Mouse (Mus musculus) kidney, embryonic 16.5 days (tissue): ENCODE results near the gene Usp15. TPM values are rescaled to one million over a fixed set of nuclear protein-coding genes. Genes with fewer than 3 reads are reported as not detected.

Experiments
- ATAC-seq: fragments of 200-750 bp; cut with Nextera tagmentation; 2 replicates; pipeline ENCODE4 v1.8.0; 2017; ENCODE audit warnings: moderate TSS enrichment; ENCODE audit not compliant: low FRiP score, low TSS enrichment
- H3K27ac ChIP-seq: fragments of 300-500 bp; sonication (generic); 2 replicates; pipeline ENCODE4 v1.5.1; 2014; ENCODE audit warnings: low read length
- H3K27me3 ChIP-seq: fragments of 300-500 bp; sonication (generic); 2 replicates; pipeline ENCODE4 v1.6.1; 2014; ENCODE audit warnings: low read length, control low read depth, mixed read lengths; ENCODE audit not compliant: insufficient read depth
- H3K36me3 ChIP-seq: fragments of 300-500 bp; sonication (generic); 2 replicates; pipeline ENCODE4 v1.6.1; 2014; ENCODE audit warnings: low read length, control low read depth, mixed read lengths; ENCODE audit not compliant: insufficient read depth
- H3K4me1 ChIP-seq: fragments of 300-500 bp; sonication (generic); 2 replicates; pipeline ENCODE4 v1.6.1; 2014; ENCODE audit warnings: low read length, control low read depth, mixed read lengths; ENCODE audit not compliant: insufficient read depth
- H3K4me2 ChIP-seq: fragments of 300-500 bp; sonication (generic); replicated peaks from 2 replicates; pipeline ENCODE4 v1.6.1; 2014; ENCODE audit warnings: low read depth, low read length
- H3K4me3 ChIP-seq: fragments of 300-500 bp; sonication (generic); 2 replicates; pipeline ENCODE4 v1.5.1; 2014; ENCODE audit warnings: mild to moderate bottlenecking, low read length
- H3K9ac ChIP-seq: fragments of 300-500 bp; sonication (generic); replicated peaks from 2 replicates; pipeline ENCODE4 v1.6.1; 2014; ENCODE audit warnings: low read length
- H3K9me3 ChIP-seq: fragments of 300-500 bp; sonication (generic); 2 replicates; pipeline ENCODE4 v1.6.1; 2016; ENCODE audit warnings: low read length, control low read depth
- WGBS: fragments of 180-500 bp; shearing (Covaris S2); extraction: QIAGEN DNeasy Blood & Tissue Kit; methylation state at CpG from one replicate; pipeline ENCODE4 v1.1.7; 2014; 5-methylcytosine and 5-hydroxymethylcytosine counted together
- polyA plus RNA-seq: library from polyadenylated mRNA; unstranded; fragments of >200 nt; fragmentation: Nextera tagmentation; extraction: Ambion mirVana; gene quantifications from 2 replicates; pipeline ENCODE4 v1.2.1, GENCODE M21; 2015

Usp15 gene
- polyA plus RNA-seq, 1 experiment from 2014 or later = 72.4 TPM

GRCm38 (mm10) chr10:123183243-123183642, 13.6 kb downstream of the Usp15 start:
- Histone ChIP-seq H3K9ac (no peak overlapping the region), H3K4me2 (no peak overlapping the region), H3K9me3 (no peaks in the 10 kb centered on the region), H3K27me3 (no peaks in the 10 kb centered on the region), H3K36me3 (peaks cover 4% of the 10 kb centered on the region), H3K4me3 (no peak overlapping the region), H3K27ac (no peak overlapping the region), H3K4me1 (peaks cover 11% of the 10 kb centered on the region; the same call in 1 of the 2 replicates)
- 58% methylated on average over 7 of the region's 7 CpGs for WGBS
- ATAC-seq = no peak

- Histone ChIP-seq H3K4me2 (no peak overlapping the region), H3K4me3 (no peak overlapping the region), H3K4me1 (peaks cover 11% of the 10 kb centered on the region; the same call in 1 of the 2 replicates), H3K9ac (no peak overlapping the region), H3K9me3 (no peaks in the 10 kb centered on the region), H3K27me3 (no peaks in the 10 kb centered on the region), H3K36me3 (peaks cover 7% of the 10 kb centered on the region), H3K27ac (no peak overlapping the region)
- WGBS = 89% methylated on average over 3 of the region's 3 CpGs
- ATAC-seq = no peak
These were observed 14.4 kb downstream of the Usp15 start for GRCm38 (mm10) chr10:123182391-123182790.

GRCm38 (mm10) chr10:123175771-123176170, 21.0 kb downstream of the Usp15 start:
- peak; percentile 46; the same call in 1 of the 2 replicates for ATAC-seq
- 64% methylated on average over 4 of the region's 4 CpGs for WGBS

GRCm38 (mm10) chr10:123170898-123171297, 25.9 kb downstream of the Usp15 start:
- WGBS = 86% methylated on average over 6 of the region's 6 CpGs
- H3K4me2 ChIP-seq = no peak overlapping the region
- H3K27me3 ChIP-seq = no peaks in the 10 kb centered on the region
- H3K9me3 ChIP-seq = no peaks in the 10 kb centered on the region
- no peak overlapping the region for H3K9ac ChIP-seq
- H3K27ac ChIP-seq = no peak overlapping the region
- H3K36me3 ChIP-seq = peaks cover 23% of the 10 kb centered on the region
- ATAC-seq = no peak
- H3K4me3 ChIP-seq = no peak overlapping the region
- no peaks in the 10 kb centered on the region for H3K4me1 ChIP-seq

More at GRCm38 (mm10) chr10:123175771-123176170, 21.0 kb downstream of the Usp15 start:
- Histone ChIP-seq H3K4me3 (no peak overlapping the region), H3K9me3 (no peaks in the 10 kb centered on the region), H3K27me3 (no peaks in the 10 kb centered on the region), H3K27ac (no peak overlapping the region), H3K36me3 (peaks cover 16% of the 10 kb centered on the region), H3K9ac (no peak overlapping the region), H3K4me2 (no peak overlapping the region), H3K4me1 (no peaks in the 10 kb centered on the region)

DNA sequence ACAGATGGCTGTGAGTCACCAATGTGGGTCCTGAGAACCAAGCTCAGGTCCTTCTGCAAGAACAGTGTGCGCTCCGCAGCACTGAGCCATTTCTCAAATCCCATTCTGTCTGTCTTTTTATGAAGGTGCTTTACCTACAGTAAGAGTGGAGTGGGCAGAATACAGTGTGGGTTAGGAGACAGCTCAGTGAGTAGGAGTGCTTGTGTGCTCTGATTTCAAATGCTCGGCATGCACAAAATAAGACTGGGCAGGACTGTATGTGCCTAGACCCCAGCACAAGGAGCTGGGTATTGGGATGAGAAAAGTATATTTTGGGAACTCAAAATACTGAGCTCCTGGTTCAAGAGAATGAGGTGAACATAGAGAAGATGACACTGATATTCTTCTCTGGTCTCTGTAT, 31.3 kb downstream of the Usp15 start:
- 96% methylated on average over 3 of the region's 3 CpGs for WGBS
- peaks cover 22% of the 10 kb centered on the region for H3K36me3 ChIP-seq

DNA sequence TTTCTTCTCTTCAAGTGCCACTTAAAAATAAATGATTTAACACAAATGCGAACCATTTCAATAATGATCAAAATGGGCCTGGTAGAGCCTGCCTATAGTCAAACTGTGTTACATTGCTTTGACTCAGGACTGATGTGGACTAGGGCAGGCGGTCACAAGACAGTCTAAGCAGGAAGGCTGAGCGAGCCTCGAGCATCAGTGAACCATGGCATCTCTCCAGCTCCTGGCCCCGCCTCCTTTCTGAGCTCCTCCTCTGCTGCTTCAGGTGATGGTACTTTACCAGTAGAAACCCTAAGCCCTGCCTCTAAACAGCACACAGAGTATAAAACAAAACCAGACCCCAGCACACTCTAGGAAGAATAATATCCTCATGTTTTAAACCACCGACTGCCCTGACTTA, 36.3 kb downstream of the Usp15 start:
- H3K9ac ChIP-seq = no peak overlapping the region

More for the DNA sequence above, 31.3 kb downstream of the Usp15 start:
- H3K27ac ChIP-seq = no peak overlapping the region
- H3K9me3 ChIP-seq = no peaks in the 10 kb centered on the region
- H3K4me1 ChIP-seq = no peaks in the 10 kb centered on the region
- no peak overlapping the region for H3K4me2 ChIP-seq
- H3K27me3 ChIP-seq = no peaks in the 10 kb centered on the region
- H3K4me3 ChIP-seq = no peak overlapping the region
- no peak overlapping the region for H3K9ac ChIP-seq
- no peak for ATAC-seq

GRCm38 (mm10) chr10:123159316-123159715, 37.5 kb downstream of the Usp15 start:
- no peak overlapping the region for H3K4me2 ChIP-seq
- no peaks in the 10 kb centered on the region for H3K9me3 ChIP-seq
- ATAC-seq = 0 out of 2 replicates have a peak, but pooled peaks have one; percentile 54
- H3K4me3 ChIP-seq = no peak overlapping the region
- H3K27me3 ChIP-seq = no peaks in the 10 kb centered on the region
- 62% methylated on average over 7 of the region's 7 CpGs for WGBS
- H3K36me3 ChIP-seq = peaks cover 19% of the 10 kb centered on the region
- no peak overlapping the region for H3K27ac ChIP-seq
- H3K9ac ChIP-seq = no peak overlapping the region
- H3K4me1 ChIP-seq = no peaks in the 10 kb centered on the region

More for the DNA sequence above, 36.3 kb downstream of the Usp15 start:
- peak; percentile 85; the same call in 1 of the 2 replicates for ATAC-seq
- Histone ChIP-seq H3K27ac (no peak overlapping the region), H3K9me3 (no peaks in the 10 kb centered on the region), H3K4me2 (no peak overlapping the region), H3K27me3 (no peaks in the 10 kb centered on the region), H3K4me1 (no peaks in the 10 kb centered on the region), H3K36me3 (peaks cover 15% of the 10 kb centered on the region), H3K4me3 (no peak overlapping the region)
- WGBS = 64% methylated on average over 6 of the region's 6 CpGs

- no peak for ATAC-seq
- Histone ChIP-seq H3K4me3 (no peak overlapping the region), H3K36me3 (peaks cover 20% of the 10 kb centered on the region), H3K4me1 (no peaks in the 10 kb centered on the region), H3K9me3 (no peaks in the 10 kb centered on the region), H3K9ac (no peak overlapping the region), H3K27me3 (no peaks in the 10 kb centered on the region), H3K4me2 (no peak overlapping the region), H3K27ac (no peak overlapping the region)
- WGBS = 88% methylated on average over 2 of the region's 2 CpGs
These were observed 40.4 kb downstream of the Usp15 start for GRCm38 (mm10) chr10:123156392-123156791.

- Histone ChIP-seq H3K27ac (no peak overlapping the region), H3K36me3 (peaks cover 22% of the 10 kb centered on the region), H3K9ac (no peak overlapping the region), H3K4me1 (no peaks in the 10 kb centered on the region), H3K4me2 (no peak overlapping the region), H3K9me3 (no peaks in the 10 kb centered on the region), H3K27me3 (no peaks in the 10 kb centered on the region), H3K4me3 (no peak overlapping the region)
- no peak for ATAC-seq
- WGBS = 92% methylated on average over 6 of the region's 6 CpGs
These were observed 41.0 kb downstream of the Usp15 start for GRCm38 (mm10) chr10:123155764-123156163.

GRCm38 (mm10) chr10:123153321-123153720, 43.5 kb downstream of the Usp15 start:
- H3K4me3 ChIP-seq = no peak overlapping the region
- peaks cover 3% of the 10 kb centered on the region for H3K4me1 ChIP-seq
- 37% methylated on average over 2 of the region's 2 CpGs for WGBS
- no peak overlapping the region for H3K9ac ChIP-seq
- no peak overlapping the region for H3K27ac ChIP-seq
- H3K4me2 ChIP-seq = no peak overlapping the region
- H3K27me3 ChIP-seq = no peaks in the 10 kb centered on the region
- no peak for ATAC-seq
- peaks cover 16% of the 10 kb centered on the region for H3K36me3 ChIP-seq
- H3K9me3 ChIP-seq = no peaks in the 10 kb centered on the region
